10 mouse cellular contexts compared by ENCODE assay signal in the genomic region with DNA sequence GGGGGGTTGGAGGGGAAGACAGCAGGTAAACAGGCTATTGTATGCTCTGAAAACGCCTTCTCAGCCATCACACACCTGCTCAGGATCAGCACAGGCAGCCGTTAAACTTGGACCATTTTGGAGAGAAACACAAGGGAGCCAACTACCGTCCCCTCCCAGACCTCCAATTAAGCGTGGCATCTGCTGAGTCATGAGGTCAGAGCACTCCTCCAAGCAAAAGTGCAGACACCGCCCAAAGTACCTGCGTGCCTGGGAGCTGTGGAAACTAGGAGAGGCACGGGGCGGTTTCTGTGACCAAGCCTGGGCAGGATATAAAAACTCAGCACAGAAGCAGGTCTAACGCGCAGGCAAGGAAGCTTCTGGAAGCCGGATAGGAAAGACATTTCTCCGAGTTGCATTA. TPM values are rescaled to one million over a fixed set of nuclear protein-coding genes. Genes with fewer than 3 reads are reported as not detected.
DNase-seq lines count a peak whose midpoint lies in the region; ATAC-seq lines count a peak whose summit lies in the region.
"Had no signal": no experiment of that assay in that cellular context is flagged by ENCODE, and none has a peak within 500 bp of the region (broad histone marks: within the 10 kb centered on the region; RNA-seq: fewer than 3 reads in every experiment).

No protein-coding gene starts in this region.

- peaks cover 3% of the 10 kb centered on the region; the same call in 1 of the 2 replicates for H3K27me3 ChIP-seq in kidney, embryonic 15.5 days
- H3K27me3 ChIP-seq: liver, embryonic 13.5 days had no signal

- H3K9ac ChIP-seq in kidney, embryonic 15.5 days = no peak overlapping the region
- H3K9ac ChIP-seq: liver, embryonic 13.5 days had no signal

- H3K9me3 ChIP-seq in kidney, embryonic 15.5 days (replicated peaks) = no peaks in the 10 kb centered on the region
- H3K9me3 ChIP-seq: liver, embryonic 13.5 days had no signal

- H3K4me2 ChIP-seq in kidney, embryonic 15.5 days = peak overlapping the region; percentile 30; the same call in 1 of the 2 replicates
- H3K4me2 ChIP-seq: liver, embryonic 13.5 days had no signal

- DNase-seq in embryo, embryonic 10.5 days (ENCODE audit: low spot score) = peak; percentile 33
- DNase-seq in embryo, embryonic 9.5 days (ENCODE audit: extremely low spot score) = no peak
- DNase-seq in WW6 (ENCODE audit: low read depth, low spot score) (peak; percentile 58), adipocyte (ENCODE audit: low spot score) (no peak)
- no peak for DNase-seq in frontal cortex, postnatal 10 days (ENCODE audit: low spot score in 2 of 2)
- DNase-seq in frontal cortex, adult 2 months (ENCODE audit: extremely low spot score in 1 of 2, low spot score in 1 of 2) = no peak
- DNase-seq: cerebellum, postnatal 10 days; liver, embryonic 13.5 days had no signal

- no peaks in the 10 kb centered on the region for H3K79me2 ChIP-seq in macrophage (ENCODE audit: inconsistent target)

- H3K36me3 ChIP-seq in kidney, embryonic 15.5 days = no peaks in the 10 kb centered on the region
- no peaks in the 10 kb centered on the region for H3K36me3 ChIP-seq in macrophage (ENCODE audit: inconsistent target)
- H3K36me3 ChIP-seq: liver, embryonic 13.5 days had no signal

- H3K27ac ChIP-seq in kidney, embryonic 15.5 days = peak overlapping the region; percentile 62; the same call in 1 of the 2 replicates
- H3K27ac ChIP-seq in macrophage = no peak overlapping the region
- H3K27ac ChIP-seq: liver, embryonic 13.5 days had no signal

- peaks cover 29% of the 10 kb centered on the region for H3K4me1 ChIP-seq in kidney, embryonic 15.5 days
- H3K4me1 ChIP-seq: liver, embryonic 13.5 days had no signal

- whole genome bisulfite sequencing in kidney, embryonic 15.5 days = 19% methylated on average over 12 of the region's 12 CpGs
- WGBS in macrophage (ENCODE audit: missing documents) = 8% methylated on average over 12 of the region's 12 CpGs

- H3K4me3 ChIP-seq in kidney, embryonic 15.5 days (replicated peaks) = no peak overlapping the region
- peak overlapping the region; percentile 3; the same call in 1 of the 2 replicates for H3K4me3 ChIP-seq in macrophage (ENCODE audit: inconsistent target)
- H3K4me3 ChIP-seq: liver, embryonic 13.5 days had no signal

- peak; percentile 89 for ATAC-seq in kidney, embryonic 15.5 days (replicated peaks; ENCODE audit: low FRiP score)

RNA-seq across cellular contexts. Expression of gene Sh3bp4, which starts 54.8 kb away (rescaled TPM):
- 25.4 and 28.7 TPM in 2 replicates for polyA plus RNA-seq in kidney, embryonic 15.5 days (2015; fragmentation: Nextera tagmentation; extraction: Ambion mirVana)
- 10 to 100 TPM in 7 of 26 experiments, 1 to 10 TPM in 19; 1.9 to 29.8 (median 5.8) TPM for total RNA-seq in macrophage (2018; cell fraction: chromatin; rRNA removed)
- 10 to 100 TPM in 2 of 26 experiments, 1 to 10 TPM in 24; 2.2 to 19.5 (median 6.0) TPM for total RNA-seq in macrophage (2018; cell fraction: cytosol; rRNA removed)
- 10 to 100 TPM in 4 of 26 experiments, 1 to 10 TPM in 22; 1.3 to 27.4 (median 7.3) TPM for total RNA-seq in macrophage (2018; cell fraction: nucleus; rRNA removed)
- 1.9 to 2.1 TPM (median 2.1 TPM) in 3 replicates for polyA plus RNA-seq in macrophage (2018)
- 17.9 and 20.6 TPM in 2 replicates for polyA plus RNA-seq in frontal cortex, adult 2 months (2012; rRNA removed)

Comparison
In these comparisons a context has a peak if more than half of its experiments do, and no peak if none do; other contexts are left out.
1. DNase-seq: peak in embryo, embryonic 10.5 days (single experiment) and WW6 (single experiment); none in embryo, embryonic 9.5 days (single experiment), frontal cortex, postnatal 10 days (0 of 2), adipocyte (single experiment) and frontal cortex, adult 2 months (0 of 2).